Mouse (Mus musculus): ENCODE measurements around the gene Mybbp1a. TPM values are rescaled to one million over a fixed set of nuclear protein-coding genes. Genes with fewer than 3 reads are reported as not detected.

The Mybbp1a gene
- total and polyA plus RNA-seq, 3 experiments, result 174 to 816 (median 245) TPM

- in situ Hi-C loops (cut with MboI; ENCODE audit: low pct_ligation_motif_present, low pct_unique_long_range_greater_than_20kb, low sequenced_read_pairs) (no loop called here), dilution Hi-C loops (cut with MboI; ENCODE audit: extremely low pct_ligation_motif_present, extremely low pct_unique_long_range_greater_than_20kb, low sequenced_read_pairs) (no loop called here)
- TF ChIP-seq CHD1 (IDR thresholded peaks at IDR 0.05; ENCODE audit: low read depth, low read length) (no peak), IRF4 (IDR thresholded peaks at IDR 0.05; ENCODE audit: low read depth, low read length) (no peak), CHD2 (IDR thresholded peaks at IDR 0.05; ENCODE audit: low read length) (no peak)
- no peak for DNase-seq (ENCODE audit: extremely low read depth)
- Histone ChIP-seq H3K4me2 (ENCODE audit: insufficient read depth, low read depth, poor library complexity, severe bottlenecking) (no peak overlapping the region), H3K36me3 (replicated peaks in 1 of 2; ENCODE audit: control insufficient read depth in 1 of 2, insufficient read depth in 1 of 2, low read length in 1 of 2) (no peaks in the 10 kb centered on the region), H3K9ac (ENCODE audit: insufficient read depth, low read depth) (no peak overlapping the region), H3K4me1 (ENCODE audit: control insufficient read depth in 1 of 2, insufficient read depth in 2 of 2) (peaks cover 0 to 3% of the 10 kb centered on the region in 2 experiments; a peak in 1 of 4 replicates), H3K27me3 (replicated peaks) (peaks cover 11% of the 10 kb centered on the region), H3K27ac (ENCODE audit: insufficient read depth, low read depth) (no peak overlapping the region), H3K9me3 (replicated peaks; ENCODE audit: low read length) (no peaks in the 10 kb centered on the region), H3K4me3 (replicated peaks in 1 of 3; ENCODE audit: low read depth in 2 of 3, low read length in 2 of 3, poor library complexity in 1 of 3) (no peak overlapping the region), H3K79me2 (replicated peaks; ENCODE audit: control insufficient read depth, extremely low read depth, insufficient read depth, poor library complexity, severe bottlenecking) (no peaks in the 10 kb centered on the region)
Observed at GRCm38 (mm10) chr11:72477182-72477581, 36.0 kb downstream of the Mybbp1a start.

GRCm38 (mm10) chr11:72477653-72478052, 36.5 kb downstream of the Mybbp1a start:
- Histone ChIP-seq H3K36me3 (replicated peaks in 1 of 2; ENCODE audit: control insufficient read depth in 1 of 2, insufficient read depth in 1 of 2, low read length in 1 of 2) (no peaks in the 10 kb centered on the region), H3K9ac (ENCODE audit: insufficient read depth, low read depth) (no peak overlapping the region), H3K27ac (ENCODE audit: insufficient read depth, low read depth) (no peak overlapping the region), H3K4me2 (ENCODE audit: insufficient read depth, low read depth, poor library complexity, severe bottlenecking) (no peak overlapping the region), H3K27me3 (replicated peaks) (peaks cover 14% of the 10 kb centered on the region), H3K4me3 (replicated peaks in 1 of 3; ENCODE audit: low read depth in 2 of 3, low read length in 2 of 3, poor library complexity in 1 of 3) (no peak overlapping the region), H3K4me1 (ENCODE audit: control insufficient read depth in 1 of 2, insufficient read depth in 2 of 2) (peaks cover 0 to 3% of the 10 kb centered on the region in 2 experiments; a peak in 1 of 4 replicates), H3K79me2 (replicated peaks; ENCODE audit: control insufficient read depth, extremely low read depth, insufficient read depth, poor library complexity, severe bottlenecking) (no peaks in the 10 kb centered on the region), H3K9me3 (replicated peaks; ENCODE audit: low read length) (no peaks in the 10 kb centered on the region)
- TF ChIP-seq SIN3A (IDR thresholded peaks at IDR 0.05; ENCODE audit: low read length) (no peak), USF2 (conservative IDR thresholded peaks at IDR 0.05; ENCODE audit: low read depth, low read length) (no peak), ETS1 (conservative IDR thresholded peaks at IDR 0.05; ENCODE audit: low read depth, low read length) (no peak), SMC3 (IDR thresholded peaks at IDR 0.05; ENCODE audit: low read depth, low read length) (no peak), ELF1 (IDR thresholded peaks at IDR 0.05; ENCODE audit: low read depth, low read length) (no peak), MEF2A (IDR thresholded peaks at IDR 0.05; ENCODE audit: borderline replicate concordance, low read depth, low read length) (no peak), KAT2A (IDR thresholded peaks at IDR 0.05; ENCODE audit: insufficient replicate concordance, low read length) (no peak), ZC3H11A (IDR thresholded peaks at IDR 0.05; ENCODE audit: low read depth, low read length) (no peak), POLR2AphosphoS2 (IDR thresholded peaks at IDR 0.05; ENCODE audit: low read depth, low read length) (no peak), MAZ (IDR thresholded peaks at IDR 0.05; ENCODE audit: low read depth, low read length) (no peak), CHD1 (IDR thresholded peaks at IDR 0.05; ENCODE audit: low read depth, low read length) (no peak), TBP (conservative IDR thresholded peaks at IDR 0.05; ENCODE audit: low read depth, low read length) (no peak)
- dilution Hi-C loops (cut with MboI; ENCODE audit: extremely low pct_ligation_motif_present, extremely low pct_unique_long_range_greater_than_20kb, low sequenced_read_pairs), result no loop called here
- no peak for DNase-seq (ENCODE audit: extremely low read depth)
- in situ Hi-C loops (cut with MboI; ENCODE audit: low pct_ligation_motif_present, low pct_unique_long_range_greater_than_20kb, low sequenced_read_pairs), result no loop called here

- TF ChIP-seq CTCF (conservative IDR thresholded peaks at IDR 0.05 in 1 of 2, IDR thresholded peaks at IDR 0.05 in 1 of 2; ENCODE audit: low read depth in 2 of 2, low read length in 2 of 2) (no peak), NRF1 (IDR thresholded peaks at IDR 0.05; ENCODE audit: low read depth, low read length) (no peak), ELF1 (IDR thresholded peaks at IDR 0.05; ENCODE audit: low read depth, low read length) (no peak), UBTF (IDR thresholded peaks at IDR 0.05; ENCODE audit: low read depth, low read length) (no peak), ZC3H11A (IDR thresholded peaks at IDR 0.05; ENCODE audit: low read depth, low read length) (no peak), ZNF384 (IDR thresholded peaks at IDR 0.05; ENCODE audit: low read depth, low read length) (no peak), ZKSCAN1 (IDR thresholded peaks at IDR 0.05; ENCODE audit: borderline replicate concordance, low read depth, low read length) (no peak), MXI1 (IDR thresholded peaks at IDR 0.05; ENCODE audit: low read depth, low read length) (no peak), PAX5 (IDR thresholded peaks at IDR 0.05; ENCODE audit: low read length) (no peak), MEF2A (IDR thresholded peaks at IDR 0.05; ENCODE audit: borderline replicate concordance, low read depth, low read length) (no peak), TCF12 (IDR thresholded peaks at IDR 0.05; ENCODE audit: low read depth, low read length) (no peak), IRF4 (IDR thresholded peaks at IDR 0.05; ENCODE audit: low read depth, low read length) (no peak)
- H3K36me3 ChIP-seq (replicated peaks in 1 of 2; ENCODE audit: control insufficient read depth in 1 of 2, insufficient read depth in 1 of 2, low read length in 1 of 2), result no peaks in the 10 kb centered on the region
- in situ Hi-C loops (cut with MboI; ENCODE audit: low pct_ligation_motif_present, low pct_unique_long_range_greater_than_20kb, low sequenced_read_pairs) (no loop called here), dilution Hi-C loops (cut with MboI; ENCODE audit: extremely low pct_ligation_motif_present, extremely low pct_unique_long_range_greater_than_20kb, low sequenced_read_pairs) (no loop called here)
- peaks cover 17% of the 10 kb centered on the region for H3K27me3 ChIP-seq (replicated peaks)
- H3K79me2 ChIP-seq (replicated peaks; ENCODE audit: control insufficient read depth, extremely low read depth, insufficient read depth, poor library complexity, severe bottlenecking), result no peaks in the 10 kb centered on the region
- no peak for DNase-seq (ENCODE audit: extremely low read depth)
- no peak overlapping the region for H3K4me3 ChIP-seq (replicated peaks in 1 of 3; ENCODE audit: low read depth in 2 of 3, low read length in 2 of 3, poor library complexity in 1 of 3)
- H3K4me2 ChIP-seq (ENCODE audit: insufficient read depth, low read depth, poor library complexity, severe bottlenecking), result no peak overlapping the region
- no peak overlapping the region for H3K9ac ChIP-seq (ENCODE audit: insufficient read depth, low read depth)
- H3K9me3 ChIP-seq (replicated peaks; ENCODE audit: low read length), result no peaks in the 10 kb centered on the region
- H3K4me1 ChIP-seq (ENCODE audit: control insufficient read depth in 1 of 2, insufficient read depth in 2 of 2), result peaks cover 0 to 3% of the 10 kb centered on the region in 2 experiments; a peak in 1 of 4 replicates
- H3K27ac ChIP-seq (ENCODE audit: insufficient read depth, low read depth), result no peak overlapping the region
Observed at GRCm38 (mm10) chr11:72478228-72478627, 37.1 kb downstream of the Mybbp1a start.

All from CH12.LX (cell line).